Mouse (Mus musculus) duodenum, adult 2 months (tissue): ENCODE data around the gene Aldh6a1. TPM values are rescaled to one million over a fixed set of nuclear protein-coding genes. Genes with fewer than 3 reads are reported as not detected.

Experiments used
- polyA plus RNA-seq: library from polyadenylated mRNA; depleted of rRNA; stranded (reverse); fragments of >200 nt; gene quantifications from 2 replicates; pipeline ENCODE4 v1.2.3, GENCODE M21; 2012; ENCODE audit warnings: low replicate concordance; rRNA removed

Gene Aldh6a1
- 1.0 and 1.8 TPM in 2 replicates for polyA plus RNA-seq

DNA sequence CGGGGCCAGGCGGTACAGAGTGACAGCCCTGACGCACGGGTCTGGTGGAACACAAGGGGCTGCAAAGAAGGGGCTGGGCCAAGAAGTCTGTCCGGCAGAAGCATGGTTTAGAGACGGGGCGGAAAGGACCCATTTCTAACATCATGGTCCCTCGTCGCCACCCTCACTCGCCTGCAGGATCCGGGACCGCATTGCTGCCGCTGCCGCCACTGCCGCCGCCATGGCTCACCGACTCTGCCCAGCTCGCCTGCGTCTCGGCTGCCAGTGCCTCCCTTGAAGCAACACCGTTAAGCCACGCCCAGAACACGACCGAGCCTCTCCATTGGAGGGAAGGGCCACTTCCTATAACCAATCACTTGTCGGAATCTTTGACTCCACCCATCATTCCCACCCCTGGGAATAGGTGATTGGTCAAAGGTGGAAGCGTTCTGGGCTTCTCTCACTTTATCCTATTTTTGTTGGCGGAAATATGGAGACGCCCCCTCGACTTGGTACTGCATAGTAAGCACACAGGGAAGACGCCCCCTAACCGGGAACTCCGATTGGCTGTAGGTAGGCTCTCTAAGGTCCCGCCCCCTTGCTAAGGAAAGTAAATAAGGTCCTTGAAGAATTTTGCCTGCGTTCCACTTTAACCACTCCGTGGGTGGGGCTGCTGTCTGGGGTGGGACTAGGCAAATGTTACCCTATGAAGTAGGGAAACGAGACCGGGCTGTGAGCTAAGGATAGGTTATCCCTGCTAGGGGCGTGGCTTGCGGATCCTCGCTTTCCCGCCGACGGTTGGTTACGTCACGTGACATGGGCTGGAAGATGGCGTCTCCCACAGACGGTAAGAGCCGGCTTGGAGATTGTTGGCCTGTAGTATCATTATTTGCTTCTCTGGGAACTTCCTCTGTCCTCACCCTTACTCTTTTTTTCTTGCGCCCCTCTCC lies at the start of gene Aldh6a1, which contains the start of gene Lin52:
Gene Aldh6a1 (minus strand): TSS at position 287 of the 929 bp plus-strand sequence.
Gene Lin52 (plus strand): TSS at position 705 of the 929 bp plus-strand sequence.

GRCm38 (mm10) chr12:84416834-84417604 lies 33.8 kb downstream of the Aldh6a1 start, which contains the start of gene Rnf113a2:
TSS of gene Rnf113a2 (plus strand) at chr12:84417196.

GRCm38 (mm10) chr12:84408819-84409507 lies 41.8 kb downstream of the Aldh6a1 start, which contains the start of the genes Entpd5 and Bbof1:
TSS of gene Entpd5 (minus strand) at chr12:84409029.
TSS of gene Bbof1 (plus strand) at chr12:84409071.

Other genes starting within 250 kb of the Aldh6a1 start
- 9.3 and 10.4 TPM in 2 replicates for gene Elmsan1, start 232.1 kb downstream of the Aldh6a1 start, polyA plus RNA-seq
- gene Ptgr2, start 165.8 kb downstream of the Aldh6a1 start, polyA plus RNA-seq: 4.3 and 5.2 TPM in 2 replicates
- gene Zfp410, start 134.2 kb downstream of the Aldh6a1 start, polyA plus RNA-seq: 16.1 and 17.3 TPM in 2 replicates
- 35.1 and 38.7 TPM in 2 replicates for gene Coq6, start 89.3 kb downstream of the Aldh6a1 start, polyA plus RNA-seq
- 0.38 and 0.71 TPM in 2 replicates for gene Fam161b, start 89.2 kb downstream of the Aldh6a1 start, polyA plus RNA-seq
- 16.7 and 18.1 TPM in 2 replicates for gene Entpd5, start 42.0 kb downstream of the Aldh6a1 start, polyA plus RNA-seq
- gene Bbof1, start 41.9 kb downstream of the Aldh6a1 start, polyA plus RNA-seq: 0.04 TPM in 1 of 2 replicates, not detected in the other
- 0.36 and 0.65 TPM in 2 replicates for gene Rnf113a2, start 33.8 kb downstream of the Aldh6a1 start, polyA plus RNA-seq
- gene Lin52, start 418 bp upstream of the Aldh6a1 start, polyA plus RNA-seq: 0.83 and 2.3 TPM in 2 replicates
- not detected in 2 replicates for gene Vsx2, start 118.8 kb upstream of the Aldh6a1 start, polyA plus RNA-seq
- 18.9 and 29.5 TPM in 2 replicates for gene Abcd4, start 166.4 kb upstream of the Aldh6a1 start, polyA plus RNA-seq
- not detected in 2 replicates for gene Vrtn, start 190.0 kb upstream of the Aldh6a1 start, polyA plus RNA-seq
- not detected in 2 replicates for gene Syndig1l, start 247.8 kb upstream of the Aldh6a1 start, polyA plus RNA-seq